Mouse (Mus musculus) erythroblast, embryonic 14.5 days (primary cell): Measurements from ENCODE around the gene Cmtm2a.
"Not testable (repeated sequence)": the region's sequence is repeated elsewhere in the genome, so short reads cannot be mapped to it uniquely, and the experiment has no call there.

Experiments
- GATA1 ChIP-seq: IDR thresholded peaks from 2 replicates; pipeline ENCODE4 v1.6.1; 2012; ENCODE audit warnings: low read length, inconsistent platforms, mixed read lengths
- TAL1 ChIP-seq: IDR thresholded peaks from 3 replicates; pipeline ENCODE4 v1.6.1; 2012; ENCODE audit warnings: low read length, inconsistent platforms, mixed read lengths

- not testable (repeated sequence) for TF ChIP-seq TAL1, GATA1
Measured at GRCm38 (mm10) chr8:104261802-104262201, 31.2 kb downstream of the Cmtm2a start.
